Mouse (Mus musculus): ENCODE measurements around the gene Arhgap31. TPM values are rescaled to one million over a fixed set of nuclear protein-coding genes. Genes with fewer than 3 reads are reported as not detected.

Gene Arhgap31
- polyA plus RNA-seq (2014; fragmentation: Illumina TruSeq; extraction: RNeasy Lipid Tissue Mini Kit (QIAGEN cat#74804); ENCODE audit: low read depth, low replicate concordance), result 20.9 TPM

GRCm38 (mm10) chr16:38712581-38713403 lies at the start of gene Arhgap31:
Arhgap31 (minus strand) TSS chr16:38713274.

GRCm38 (mm10) chr16:38742113-38742658 lies 29.1 kb upstream of the Arhgap31 start, which contains the start of gene B4galt4:
B4galt4 (plus strand) TSS chr16:38742264.

GRCm38 (mm10) chr16:38558221-38558748 lies 154.8 kb downstream of the Arhgap31 start, which contains the start of gene Tmem39a:
Tmem39a (plus strand) TSS chr16:38558698.

GRCm38 (mm10) chr16:38549479-38550396 lies 163.3 kb downstream of the Arhgap31 start, which contains the start of gene Poglut1:
Poglut1 (minus strand) TSS chr16:38550258.

Other genes with a start within 250 kb of the Arhgap31 start
- gene Timmdc1, start 190.6 kb downstream of the Arhgap31 start, polyA plus RNA-seq (2014; fragmentation: Illumina TruSeq; extraction: RNeasy Lipid Tissue Mini Kit (QIAGEN cat#74804); ENCODE audit: low read depth, low replicate concordance), result 21.7 TPM
- gene Poglut1, start 163.0 kb downstream of the Arhgap31 start, polyA plus RNA-seq (2014; fragmentation: Illumina TruSeq; extraction: RNeasy Lipid Tissue Mini Kit (QIAGEN cat#74804); ENCODE audit: low read depth, low replicate concordance), result 29.1 TPM
- 71.8 TPM for gene Tmem39a, start 154.6 kb downstream of the Arhgap31 start, polyA plus RNA-seq (2014; fragmentation: Illumina TruSeq; extraction: RNeasy Lipid Tissue Mini Kit (QIAGEN cat#74804); ENCODE audit: low read depth, low replicate concordance)
- gene B4galt4, start 29.0 kb upstream of the Arhgap31 start, polyA plus RNA-seq (2014; fragmentation: Illumina TruSeq; extraction: RNeasy Lipid Tissue Mini Kit (QIAGEN cat#74804); ENCODE audit: low read depth, low replicate concordance), result 59.9 TPM
- 52.5 TPM for gene Upk1b, start 87.1 kb upstream of the Arhgap31 start, polyA plus RNA-seq (2014; fragmentation: Illumina TruSeq; extraction: RNeasy Lipid Tissue Mini Kit (QIAGEN cat#74804); ENCODE audit: low read depth, low replicate concordance)
- 1.6 TPM for gene 4930435E12Rik, start 115.5 kb upstream of the Arhgap31 start, polyA plus RNA-seq (2014; fragmentation: Illumina TruSeq; extraction: RNeasy Lipid Tissue Mini Kit (QIAGEN cat#74804); ENCODE audit: low read depth, low replicate concordance)
- gene Igsf11, start 179.4 kb upstream of the Arhgap31 start, polyA plus RNA-seq (2014; fragmentation: Illumina TruSeq; extraction: RNeasy Lipid Tissue Mini Kit (QIAGEN cat#74804); ENCODE audit: low read depth, low replicate concordance), result 3.5 TPM

All from adipose tissue, adult 10 weeks (tissue).